Mouse (Mus musculus) brain, embryonic 14.5 days (tissue): ENCODE results near the gene Smg1.

Experiments
- CTCF ChIP-seq: fragments of 200-500 bp; IDR thresholded peaks from 2 replicates; pipeline ENCODE4 v1.5.1; 2012; ENCODE audit warnings: inconsistent platforms, mild to moderate bottlenecking, moderate library complexity, borderline replicate concordance; ENCODE audit not compliant: insufficient read depth, insufficient read length; ENCODE audit errors: extremely low read depth
- POLR2A ChIP-seq: fragments of 200-500 bp; IDR thresholded peaks from 2 replicates; pipeline ENCODE4 v1.6.1; 2012; ENCODE audit warnings: mild to moderate bottlenecking, inconsistent platforms, borderline replicate concordance; ENCODE audit not compliant: poor library complexity, insufficient read depth, insufficient read length, severe bottlenecking; ENCODE audit errors: extremely low read depth

DNA sequence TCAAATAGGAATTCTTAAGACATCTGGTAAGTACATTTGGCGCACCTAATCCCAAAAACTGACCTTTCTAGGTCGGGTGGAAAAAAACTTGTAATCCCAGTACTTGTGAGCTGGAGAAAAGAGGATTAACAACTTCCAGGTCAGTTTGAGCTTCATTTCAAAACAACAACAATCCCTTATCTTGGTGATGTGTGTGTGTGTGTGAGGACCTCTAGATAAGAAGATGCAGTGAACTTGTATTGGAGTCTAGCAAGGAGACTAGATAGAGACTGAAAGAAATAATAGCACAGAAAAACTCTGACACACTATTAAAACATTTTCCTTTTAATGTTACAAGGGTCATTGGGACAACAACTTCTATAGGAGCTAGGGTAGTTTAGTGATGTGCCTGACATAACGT, 99.9 kb downstream of the Smg1 start:
- TF ChIP-seq CTCF: no peak
- TF ChIP-seq POLR2A: no peak
